Mouse (Mus musculus): ENCODE measurements at regions not wholly inside any gene's neighbourhood (a gene's known extent, or its start where the extent isn't known, plus 50 kb on each side); places are given as distances from the start of the nearest gene placed in this dataset.

- Histone ChIP-seq H3K4me1 (replicated peaks; ENCODE audit: control insufficient read depth, insufficient read depth, low read length) (no peaks in the 10 kb centered on the region), H3K36me3 (ENCODE audit: control insufficient read depth, insufficient read depth) (no peaks in the 10 kb centered on the region)
Observed at GRCm38 (mm10) chr10:122561924-122562323, 113.6 kb downstream of the Avpr1a start.

GRCm38 (mm10) chr10:122562542-122562941 is 114.2 kb downstream of the Avpr1a start:
- Histone ChIP-seq H3K27me3 (replicated peaks; ENCODE audit: control insufficient read depth, insufficient read depth, low read length) (no peaks in the 10 kb centered on the region), H3K4me2 (ENCODE audit: low read length) (no peak overlapping the region), H3K4me3 (replicated peaks; ENCODE audit: low read length) (no peak overlapping the region), H3K9ac (replicated peaks; ENCODE audit: low read depth, low read length) (no peak overlapping the region), H3K9me3 (ENCODE audit: control insufficient read depth, low read length) (no peaks in the 10 kb centered on the region), H3K4me1 (replicated peaks; ENCODE audit: control insufficient read depth, insufficient read depth, low read length) (no peaks in the 10 kb centered on the region), H3K36me3 (ENCODE audit: control insufficient read depth, insufficient read depth) (no peaks in the 10 kb centered on the region), H3K27ac (ENCODE audit: low read length) (no peak overlapping the region)
- no peak for ATAC-seq
- WGBS: 77% methylated on average over 6 of the region's 6 CpGs

More at GRCm38 (mm10) chr10:122561924-122562323, 113.6 kb downstream of the Avpr1a start:
- no peak overlapping the region for H3K27ac ChIP-seq (ENCODE audit: low read length)
- no peak for ATAC-seq
- H3K9me3 ChIP-seq (ENCODE audit: control insufficient read depth, low read length): no peaks in the 10 kb centered on the region
- no peak overlapping the region for H3K4me2 ChIP-seq (ENCODE audit: low read length)
- WGBS: 74% methylated on average over 3 of the region's 3 CpGs
- H3K4me3 ChIP-seq (replicated peaks; ENCODE audit: low read length): no peak overlapping the region
- no peak overlapping the region for H3K9ac ChIP-seq (replicated peaks; ENCODE audit: low read depth, low read length)
- H3K27me3 ChIP-seq (replicated peaks; ENCODE audit: control insufficient read depth, insufficient read depth, low read length): no peaks in the 10 kb centered on the region

- Histone ChIP-seq H3K4me2 (ENCODE audit: low read length) (no peak overlapping the region), H3K9ac (replicated peaks; ENCODE audit: low read depth, low read length) (no peak overlapping the region), H3K4me1 (replicated peaks; ENCODE audit: control insufficient read depth, insufficient read depth, low read length) (no peaks in the 10 kb centered on the region), H3K4me3 (replicated peaks; ENCODE audit: low read length) (no peak overlapping the region), H3K27ac (ENCODE audit: low read length) (no peak overlapping the region; the same call in 1 of the 2 replicates), H3K36me3 (ENCODE audit: control insufficient read depth, insufficient read depth) (no peaks in the 10 kb centered on the region), H3K27me3 (replicated peaks; ENCODE audit: control insufficient read depth, insufficient read depth, low read length) (no peaks in the 10 kb centered on the region), H3K9me3 (ENCODE audit: control insufficient read depth, low read length) (no peaks in the 10 kb centered on the region)
- WGBS: 52% methylated on average over 10 of the region's 10 CpGs
- ATAC-seq: no peak
Observed at GRCm38 (mm10) chr10:122563973-122564372, 114.6 kb upstream of the Ppm1h start.

GRCm38 (mm10) chr10:122564473-122564872 is 114.1 kb upstream of the Ppm1h start:
- Histone ChIP-seq H3K36me3 (ENCODE audit: control insufficient read depth, insufficient read depth) (no peaks in the 10 kb centered on the region), H3K4me2 (ENCODE audit: low read length) (no peak overlapping the region), H3K27me3 (replicated peaks; ENCODE audit: control insufficient read depth, insufficient read depth, low read length) (no peaks in the 10 kb centered on the region), H3K4me1 (replicated peaks; ENCODE audit: control insufficient read depth, insufficient read depth, low read length) (peaks cover under 1% of the 10 kb centered on the region; the same call in 1 of the 2 replicates), H3K9me3 (ENCODE audit: control insufficient read depth, low read length) (no peaks in the 10 kb centered on the region), H3K9ac (replicated peaks; ENCODE audit: low read depth, low read length) (no peak overlapping the region), H3K4me3 (replicated peaks; ENCODE audit: low read length) (no peak overlapping the region), H3K27ac (ENCODE audit: low read length) (no peak overlapping the region; the same call in 1 of the 2 replicates)
- ATAC-seq: no peak
- 92% methylated on average over 10 of the region's 10 CpGs for WGBS

GRCm38 (mm10) chr10:122566601-122567000 is 112.0 kb upstream of the Ppm1h start:
- no peak overlapping the region for H3K4me3 ChIP-seq (replicated peaks; ENCODE audit: low read length)
- no peaks in the 10 kb centered on the region for H3K36me3 ChIP-seq (ENCODE audit: control insufficient read depth, insufficient read depth)
- no peak overlapping the region for H3K9ac ChIP-seq (replicated peaks; ENCODE audit: low read depth, low read length)
- no peaks in the 10 kb centered on the region for H3K27me3 ChIP-seq (replicated peaks; ENCODE audit: control insufficient read depth, insufficient read depth, low read length)
- no peak overlapping the region for H3K4me2 ChIP-seq (ENCODE audit: low read length)
- no peaks in the 10 kb centered on the region for H3K9me3 ChIP-seq (ENCODE audit: control insufficient read depth, low read length)
- peaks cover 6% of the 10 kb centered on the region; the same call in 1 of the 2 replicates for H3K4me1 ChIP-seq (replicated peaks; ENCODE audit: control insufficient read depth, insufficient read depth, low read length)
- no peak overlapping the region for H3K27ac ChIP-seq (ENCODE audit: low read length)
- 57% methylated on average over 4 of the region's 4 CpGs for WGBS
- no peak for ATAC-seq

- H3K27me3 ChIP-seq (replicated peaks; ENCODE audit: control insufficient read depth, insufficient read depth, low read length): no peaks in the 10 kb centered on the region
- H3K4me2 ChIP-seq (ENCODE audit: low read length): 0 out of 2 replicates have a peak overlapping the region, but pooled peaks have one; percentile 16
- 0 out of 2 replicates have a peak overlapping the region, but pooled peaks have one; percentile 35 for H3K27ac ChIP-seq (ENCODE audit: low read length)
- H3K4me1 ChIP-seq (replicated peaks; ENCODE audit: control insufficient read depth, insufficient read depth, low read length): peaks cover 6% of the 10 kb centered on the region; the same call in 1 of the 2 replicates
- ATAC-seq: peak; percentile 65
- 58% methylated on average over 13 of the region's 13 CpGs for WGBS
- no peak overlapping the region for H3K9ac ChIP-seq (replicated peaks; ENCODE audit: low read depth, low read length)
- no peaks in the 10 kb centered on the region for H3K36me3 ChIP-seq (ENCODE audit: control insufficient read depth, insufficient read depth)
- no peaks in the 10 kb centered on the region for H3K9me3 ChIP-seq (ENCODE audit: control insufficient read depth, low read length)
- no peak overlapping the region for H3K4me3 ChIP-seq (replicated peaks; ENCODE audit: low read length)
Observed at GRCm38 (mm10) chr10:122569546-122570202, 108.9 kb upstream of the Ppm1h start.

- ATAC-seq: no peak
- Histone ChIP-seq H3K4me2 (ENCODE audit: low read length) (no peak overlapping the region), H3K27ac (ENCODE audit: low read length) (no peak overlapping the region), H3K9me3 (ENCODE audit: control insufficient read depth, low read length) (no peaks in the 10 kb centered on the region), H3K4me1 (replicated peaks; ENCODE audit: control insufficient read depth, insufficient read depth, low read length) (peaks cover 6% of the 10 kb centered on the region; the same call in 1 of the 2 replicates), H3K27me3 (replicated peaks; ENCODE audit: control insufficient read depth, insufficient read depth, low read length) (no peaks in the 10 kb centered on the region), H3K9ac (replicated peaks; ENCODE audit: low read depth, low read length) (no peak overlapping the region), H3K4me3 (replicated peaks; ENCODE audit: low read length) (no peak overlapping the region), H3K36me3 (ENCODE audit: control insufficient read depth, insufficient read depth) (no peaks in the 10 kb centered on the region)
- WGBS: 32% methylated on average over 13 of the region's 13 CpGs
Observed at GRCm38 (mm10) chr10:122570909-122571551, 107.5 kb upstream of the Ppm1h start.

GRCm38 (mm10) chr10:122576171-122577063 is 102.1 kb upstream of the Ppm1h start:
- no peak for ATAC-seq
- Histone ChIP-seq H3K4me3 (replicated peaks; ENCODE audit: low read length) (no peak overlapping the region), H3K4me1 (replicated peaks; ENCODE audit: control insufficient read depth, insufficient read depth, low read length) (no peaks in the 10 kb centered on the region), H3K9ac (replicated peaks; ENCODE audit: low read depth, low read length) (no peak overlapping the region), H3K9me3 (ENCODE audit: control insufficient read depth, low read length) (no peaks in the 10 kb centered on the region), H3K27ac (ENCODE audit: low read length) (no peak overlapping the region), H3K36me3 (ENCODE audit: control insufficient read depth, insufficient read depth) (no peaks in the 10 kb centered on the region), H3K4me2 (ENCODE audit: low read length) (no peak overlapping the region), H3K27me3 (replicated peaks; ENCODE audit: control insufficient read depth, insufficient read depth, low read length) (no peaks in the 10 kb centered on the region)
- 96% methylated on average over 8 of the region's 8 CpGs for WGBS

All from forebrain, embryonic 16.5 days (tissue).